Comparison of ENCODE assay signal across 10 mouse cellular contexts in genomic region chr6:73020061-73020460, GRCm38 (mm10).
DNase-seq lines count a peak whose midpoint lies in the region; ATAC-seq and TF ChIP-seq lines count a peak whose summit lies in the region.
"Had no signal": no experiment of that assay in that cellular context is flagged by ENCODE, and none has a peak within 500 bp of the region (broad histone marks: within the 10 kb centered on the region; RNA-seq: fewer than 3 reads in every experiment).

No protein-coding gene starts in this region.

- H3K27ac ChIP-seq in lung, postnatal 0 days (ENCODE audit: low read length): no peak overlapping the region
- no peak overlapping the region for H3K27ac ChIP-seq in midbrain, embryonic 11.5 days (ENCODE audit: low read depth, low read length)
- H3K27ac ChIP-seq: limb, embryonic 13.5 days had no signal

- H3K4me3 ChIP-seq in lung, postnatal 0 days (ENCODE audit: low read depth, low read length): no peak overlapping the region
- H3K4me3 ChIP-seq in midbrain, embryonic 11.5 days (ENCODE audit: low read depth, low read length): no peak overlapping the region
- H3K4me3 ChIP-seq: limb, embryonic 13.5 days had no signal

- no peak for DNase-seq in frontal cortex, postnatal 25 days (ENCODE audit: low spot score in 2 of 2)
- peak; percentile 72 for DNase-seq in lung, postnatal 0 days (ENCODE audit: low spot score)
- DNase-seq in lung, adult 18-20 months: no peak
- peak; percentile 9 for DNase-seq in c-Kit-positive CD71-negative TER-119-negative erythroid progenitor cells, embryonic 14.5 days (ENCODE audit: low read depth)
- peak; percentile 71 for DNase-seq in splenic B cell, adult 2 months (ENCODE audit: low read depth, low spot score)
- DNase-seq in midbrain, embryonic 11.5 days (ENCODE audit: low spot score, missing footprints): no peak
- no peak for DNase-seq in spleen, adult 18-20 months
- DNase-seq: adrenal gland, adult 8-10 months had no signal

- H3K9ac ChIP-seq in lung, postnatal 0 days (replicated peaks; ENCODE audit: low read depth): no peak overlapping the region
- H3K9ac ChIP-seq in midbrain, embryonic 11.5 days (ENCODE audit: low read length): no peak overlapping the region
- H3K9ac ChIP-seq: limb, embryonic 13.5 days had no signal

- 13% methylated on average over 3 of the region's 3 CpGs for WGBS in lung, postnatal 0 days
- WGBS in midbrain, embryonic 11.5 days: under 1% methylated on average over 3 of the region's 3 CpGs

- no peaks in the 10 kb centered on the region for H3K27me3 ChIP-seq in lung, postnatal 0 days (replicated peaks; ENCODE audit: insufficient read depth, low read length)
- no peaks in the 10 kb centered on the region for H3K27me3 ChIP-seq in splenic B cell, adult 2 months (ENCODE audit: control insufficient read depth, insufficient read depth, low read length, poor library complexity, severe bottlenecking)
- H3K27me3 ChIP-seq in midbrain, embryonic 11.5 days (ENCODE audit: control insufficient read depth, insufficient read depth, low read length): no peaks in the 10 kb centered on the region
- H3K27me3 ChIP-seq: limb, embryonic 13.5 days had no signal

- TF ChIP-seq EP300 in lung, postnatal 0 days (IDR thresholded peaks at IDR 0.05): no peak

- H3K4me1 ChIP-seq in lung, postnatal 0 days (ENCODE audit: insufficient read depth, low read depth, low read length): no peaks in the 10 kb centered on the region
- no peaks in the 10 kb centered on the region for H3K4me1 ChIP-seq in midbrain, embryonic 11.5 days (ENCODE audit: control insufficient read depth, insufficient read depth, low read length)
- H3K4me1 ChIP-seq: limb, embryonic 13.5 days had no signal

- TF ChIP-seq CTCF in lung, postnatal 0 days (IDR thresholded peaks at IDR 0.05): peak; percentile 75

- no peaks in the 10 kb centered on the region for H3K9me3 ChIP-seq in lung, postnatal 0 days (ENCODE audit: low read length)
- no peaks in the 10 kb centered on the region for H3K9me3 ChIP-seq in midbrain, embryonic 11.5 days (ENCODE audit: control insufficient read depth, low read length)
- H3K9me3 ChIP-seq: limb, embryonic 13.5 days had no signal

- no peaks in the 10 kb centered on the region for H3K36me3 ChIP-seq in lung, postnatal 0 days (ENCODE audit: insufficient read depth, low read length)
- H3K36me3 ChIP-seq in splenic B cell, adult 2 months (ENCODE audit: control insufficient read depth, insufficient read depth, low read length, poor library complexity, severe bottlenecking): no peaks in the 10 kb centered on the region
- H3K36me3 ChIP-seq in midbrain, embryonic 11.5 days (ENCODE audit: control insufficient read depth, insufficient read depth, low read length): no peaks in the 10 kb centered on the region
- H3K36me3 ChIP-seq: limb, embryonic 13.5 days had no signal

- H3K4me2 ChIP-seq in lung, postnatal 0 days (replicated peaks; ENCODE audit: low read depth, low read length): no peak overlapping the region
- no peak overlapping the region for H3K4me2 ChIP-seq in midbrain, embryonic 11.5 days
- H3K4me2 ChIP-seq: limb, embryonic 13.5 days had no signal

- 0 out of 2 replicates have a peak, but pooled peaks have one; percentile 50 for ATAC-seq in frontal cortex, adult (ENCODE audit: low TSS enrichment)
- no peak for ATAC-seq in lung, postnatal 0 days
- ATAC-seq in midbrain, embryonic 11.5 days (ENCODE audit: low FRiP score): no peak

Comparison
In these comparisons a context has a peak if more than half of its experiments do, and no peak if none do; other contexts are left out.
1. DNase-seq: peak in lung, postnatal 0 days (single experiment), c-Kit-positive CD71-negative TER-119-negative erythroid progenitor cells, embryonic 14.5 days (single experiment) and splenic B cell, adult 2 months (single experiment); none in frontal cortex, postnatal 25 days (0 of 2), lung, adult 18-20 months (0 of 2), midbrain, embryonic 11.5 days (single experiment) and spleen, adult 18-20 months (0 of 2).